Mouse (Mus musculus): ENCODE measurements around the gene Snx8. TPM values are rescaled to one million over a fixed set of nuclear protein-coding genes. Genes with fewer than 3 reads are reported as not detected.

The Snx8 gene
- total RNA-seq (2022) = 10 to 100 TPM in 1 of 4 experiments, 1 to 10 TPM in 3; 7.9 to 11.0 (median 8.9) TPM

- DNase-seq (ENCODE audit: low spot score in 2 of 2) = peak; percentile 96 to 97
Observed at GRCm38 (mm10) chr5:140388588-140389576, at the start of gene Snx8. TSS of gene Snx8 (minus strand) at chr5:140389262.

- DNase-seq (ENCODE audit: low spot score in 2 of 2) = no peak
Observed at GRCm38 (mm10) chr5:140425016-140425783, 36.1 kb upstream of the Snx8 start.

- DNase-seq (ENCODE audit: low spot score in 2 of 2) = no peak
Observed at GRCm38 (mm10) chr5:140420616-140421015, 31.6 kb upstream of the Snx8 start.

GRCm38 (mm10) chr5:140419442-140420080 is 30.5 kb upstream of the Snx8 start:
- no peak for DNase-seq (ENCODE audit: low spot score in 2 of 2)

GRCm38 (mm10) chr5:140418489-140419441 is 29.7 kb upstream of the Snx8 start, which contains the start of gene Eif3b:
TSS of gene Eif3b (plus strand) at chr5:140419328.
- DNase-seq (ENCODE audit: low spot score in 2 of 2) = peak; percentile 75 to 84

- DNase-seq (ENCODE audit: low spot score in 2 of 2) = no peak
Observed at GRCm38 (mm10) chr5:140418106-140418488, 29.0 kb upstream of the Snx8 start.

- DNase-seq (ENCODE audit: low spot score in 2 of 2) = no peak
Observed at GRCm38 (mm10) chr5:140414647-140415046, 25.6 kb upstream of the Snx8 start.

GRCm38 (mm10) chr5:140411339-140411738 is 22.3 kb upstream of the Snx8 start:
- DNase-seq (ENCODE audit: low spot score in 2 of 2) = peak in 1 of 2 experiments; percentile 24

- no peak for DNase-seq (ENCODE audit: low spot score in 2 of 2)
Observed at GRCm38 (mm10) chr5:140408801-140409200, 19.7 kb upstream of the Snx8 start.

- no peak for DNase-seq (ENCODE audit: low spot score in 2 of 2)
Observed at GRCm38 (mm10) chr5:140406666-140407065, 17.6 kb upstream of the Snx8 start.

- no peak for DNase-seq (ENCODE audit: low spot score in 2 of 2)
Observed at GRCm38 (mm10) chr5:140405126-140405525, 16.1 kb upstream of the Snx8 start.

- DNase-seq (ENCODE audit: low spot score in 2 of 2) = no peak
Observed at GRCm38 (mm10) chr5:140402640-140403270, 13.7 kb upstream of the Snx8 start.

GRCm38 (mm10) chr5:140396166-140396940 is 7.3 kb upstream of the Snx8 start:
- no peak for DNase-seq (ENCODE audit: low spot score in 2 of 2)

- no peak for DNase-seq (ENCODE audit: low spot score in 2 of 2)
Observed at GRCm38 (mm10) chr5:140392701-140393100, 3.6 kb upstream of the Snx8 start.

GRCm38 (mm10) chr5:140391981-140392380 is 2.9 kb upstream of the Snx8 start:
- DNase-seq (ENCODE audit: low spot score in 2 of 2) = no peak

GRCm38 (mm10) chr5:140391435-140391834 is 2.4 kb upstream of the Snx8 start:
- DNase-seq (ENCODE audit: low spot score in 2 of 2) = no peak

GRCm38 (mm10) chr5:140389647-140390046 is 585 bp upstream of the Snx8 start:
- DNase-seq (ENCODE audit: low spot score in 2 of 2) = no peak

GRCm38 (mm10) chr5:140387816-140388510 is 1.1 kb downstream of the Snx8 start:
- DNase-seq (ENCODE audit: low spot score in 2 of 2) = no peak

Measured in gastrocnemius, adult 8-10 months (tissue).